Mouse (Mus musculus) liver, postnatal 0 days (tissue): Measurements from ENCODE around the gene Slc10a4.
"Not testable (repeated sequence)": the region's sequence is repeated elsewhere in the genome, so short reads cannot be mapped to it uniquely, and the experiment has no call there.

Source experiments
- CTCF ChIP-seq: sonication (generic); IDR thresholded peaks from 2 replicates; pipeline ENCODE4 v1.5.1; 2016; ENCODE audit warnings: antibody characterized with exemption, low read depth
- EP300 ChIP-seq: IDR thresholded peaks from 2 replicates; pipeline ENCODE4 v1.6.1; 2016; ENCODE audit warnings: antibody characterized with exemption, low read depth, mild to moderate bottlenecking

GRCm38 (mm10) chr5:73008230-73008629, 1.5 kb downstream of the Slc10a4 start:
- not testable (repeated sequence) for TF ChIP-seq EP300
- TF ChIP-seq CTCF: peak; percentile 59
